Mouse (Mus musculus) gastrocnemius, adult 18-20 months (tissue): ENCODE data around the gene Plekhf1. TPM values are rescaled to one million over a fixed set of nuclear protein-coding genes. Genes with fewer than 3 reads are reported as not detected.

Experiments
- DNase-seq: peaks from one replicate; pipeline ENCODE4 v3.0.0; 2021; ENCODE audit warnings: low spot score
- long read RNA-seq, 2 experiments: library from polyadenylated mRNA; stranded (forward); transcript quantifications; one replicate each; pipeline ENCODE4 v2.0.0; 2021
- total RNA-seq, 2 experiments: library from RNA; stranded (reverse); gene quantifications; 2 replicates each; pipeline ENCODE4 v1.2.3; 2021

Gene Plekhf1
- total RNA-seq, result 1 to 10 TPM; 5.7 to 8.4 TPM
- long read RNA-seq, experiment 1, full-length matches to known transcripts, result 26 of 30 reads
- long read RNA-seq, experiment 1, partial matches to known transcripts, result 0 of 30 reads
- long read RNA-seq, experiment 1, other reads (novel, unspliced or antisense), result 4 of 30 reads
- long read RNA-seq, experiment 2, full-length matches to known transcripts, result 8 of 17 reads
- long read RNA-seq, experiment 2, partial matches to known transcripts, result 0 of 17 reads
- long read RNA-seq, experiment 2, other reads (novel, unspliced or antisense), result 9 of 17 reads

- peak; percentile 97 for DNase-seq
These were observed at the start of gene Plekhf1 for GRCm38 (mm10) chr7:38227900-38228298. Gene Plekhf1, minus strand, starts transcription at chr7:38228016.

GRCm38 (mm10) chr7:38272551-38272950 is 44.7 kb upstream of the Plekhf1 start:
- DNase-seq, result no peak

- no peak for DNase-seq
These were observed 44.0 kb upstream of the Plekhf1 start for GRCm38 (mm10) chr7:38271859-38272258.

GRCm38 (mm10) chr7:38271511-38271811 is 43.6 kb upstream of the Plekhf1 start:
- no peak for DNase-seq

GRCm38 (mm10) chr7:38270703-38271510 is 43.1 kb upstream of the Plekhf1 start, which contains the start of gene Pop4:
Gene Pop4, minus strand, starts transcription at chr7:38271423.
- peak; percentile 91 for DNase-seq

GRCm38 (mm10) chr7:38267006-38267680 is 39.3 kb upstream of the Plekhf1 start:
- peak; percentile 67 for DNase-seq

GRCm38 (mm10) chr7:38262406-38262805 is 34.6 kb upstream of the Plekhf1 start:
- no peak for DNase-seq

GRCm38 (mm10) chr7:38259631-38260030 is 31.8 kb upstream of the Plekhf1 start:
- DNase-seq, result no peak

GRCm38 (mm10) chr7:38253441-38253840 is 25.6 kb upstream of the Plekhf1 start:
- DNase-seq, result peak; percentile 40

- peak; percentile 42 for DNase-seq
These were observed 23.8 kb upstream of the Plekhf1 start for GRCm38 (mm10) chr7:38251494-38252216.

GRCm38 (mm10) chr7:38242417-38242816 is 14.6 kb upstream of the Plekhf1 start:
- DNase-seq, result no peak

- DNase-seq, result no peak
These were observed 9.3 kb upstream of the Plekhf1 start for GRCm38 (mm10) chr7:38237140-38237539.

- no peak for DNase-seq
These were observed 8.7 kb upstream of the Plekhf1 start for GRCm38 (mm10) chr7:38236400-38237105.

GRCm38 (mm10) chr7:38230285-38230684 is 2.5 kb upstream of the Plekhf1 start:
- peak; percentile 76 for DNase-seq

GRCm38 (mm10) chr7:38228329-38228728 is 513 bp upstream of the Plekhf1 start:
- DNase-seq, result no peak

GRCm38 (mm10) chr7:38227181-38227899 is 476 bp downstream of the Plekhf1 start:
- DNase-seq, result peak; percentile 97

- DNase-seq, result no peak
These were observed 1.6 kb downstream of the Plekhf1 start for GRCm38 (mm10) chr7:38226226-38226625.

GRCm38 (mm10) chr7:38224577-38225369 is 3.0 kb downstream of the Plekhf1 start:
- peak; percentile 87 for DNase-seq

- DNase-seq, result no peak
These were observed 7.0 kb downstream of the Plekhf1 start for GRCm38 (mm10) chr7:38220866-38221265.
